Mouse (Mus musculus): ENCODE results near the gene Cops4. TPM values are rescaled to one million over a fixed set of nuclear protein-coding genes. Genes with fewer than 3 reads are reported as not detected.
A peak's percentile ranks its signal among the peaks of the same experiment; 100 is the strongest.

Cops4 gene
- total RNA-seq (2021) = 10 to 100 TPM; 70.5 to 71.4 TPM
- long read RNA-seq, experiment 1, transcript Cops4-201 (10 exons, 1,755 nt) = major isoform, 59 of 74 reads
- long read RNA-seq, experiment 1, partial matches to known transcripts = 2 of 74 reads
- long read RNA-seq, experiment 1, other reads (novel, unspliced or antisense) = 13 of 74 reads
- long read RNA-seq, experiment 2, transcript Cops4-201 (10 exons, 1,755 nt) = major isoform, 189 of 205 reads
- long read RNA-seq, experiment 2, partial matches to known transcripts = 2 of 205 reads
- long read RNA-seq, experiment 2, other reads (novel, unspliced or antisense) = 14 of 205 reads

DNA sequence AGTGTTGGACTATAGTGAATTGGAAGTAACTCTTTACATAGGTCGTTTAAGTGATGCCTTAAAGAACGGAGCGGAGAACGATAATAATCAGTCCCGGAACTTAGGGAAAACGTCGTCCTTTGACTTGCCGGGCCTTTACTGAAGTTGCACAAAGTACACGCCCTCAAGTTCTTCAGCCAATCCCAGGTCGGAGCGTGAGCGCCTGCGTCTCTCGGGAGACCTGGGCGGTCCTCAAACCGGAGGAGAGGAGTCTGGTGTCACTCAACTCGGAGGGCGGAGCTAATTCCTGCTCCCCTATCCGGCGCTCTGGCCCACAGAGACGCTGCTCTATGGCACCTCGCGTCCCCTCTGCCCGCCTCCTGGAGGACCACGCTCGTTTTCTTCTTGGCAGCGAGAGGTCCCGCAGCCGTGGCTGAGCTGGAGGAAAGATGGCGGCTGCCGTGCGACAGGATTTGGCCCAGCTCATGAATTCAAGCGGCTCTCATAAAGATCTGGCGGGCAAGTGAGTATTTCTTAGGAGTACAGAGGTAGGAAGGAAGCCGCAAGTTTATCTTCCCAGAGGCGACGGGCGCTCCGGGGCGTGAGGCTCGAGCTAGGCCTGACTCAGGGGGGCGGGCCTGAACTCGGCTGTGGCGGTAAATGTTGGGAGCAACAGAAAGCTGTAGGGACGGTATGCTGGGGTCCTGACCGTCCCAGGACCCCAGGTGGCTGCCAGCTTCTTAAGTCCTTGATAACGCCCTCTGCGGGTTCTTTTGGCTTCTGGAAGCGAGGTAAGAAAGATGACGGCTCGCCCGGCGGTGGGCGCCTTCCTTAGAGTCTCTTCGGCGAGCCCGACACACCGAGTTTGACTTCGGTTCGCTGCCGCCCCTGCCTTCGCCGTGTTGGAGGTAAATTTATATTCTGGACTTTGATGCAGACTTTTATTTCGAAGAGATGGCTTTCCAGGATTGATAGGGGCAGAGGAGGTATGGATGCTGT lies at the start of gene Cops4:
Gene Cops4 (plus strand): TSS at position 261 of the 978 bp plus-strand sequence.
- peak; percentile 86 to 91 for DNase-seq (ENCODE audit: low spot score in 2 of 2)

DNA sequence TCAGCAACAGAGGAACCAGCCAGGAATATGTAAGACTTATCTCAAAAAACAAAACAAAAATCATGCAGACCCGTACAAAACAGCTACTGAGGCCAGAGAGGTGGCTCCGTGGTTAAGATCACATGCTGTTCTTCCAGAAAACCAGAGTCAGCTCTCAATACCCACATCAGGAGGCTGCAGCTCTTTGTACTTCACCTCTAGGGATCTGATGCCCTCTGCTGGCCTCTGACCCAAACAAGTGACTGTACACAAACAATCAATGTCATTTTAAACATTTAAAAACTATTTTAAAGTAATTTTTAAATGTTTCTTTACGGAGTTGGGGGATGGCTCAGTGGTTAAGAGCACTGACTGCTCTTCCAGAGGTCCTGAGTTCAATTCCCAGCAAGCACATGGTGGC lies 41.8 kb upstream of the Cops4 start:
- DNase-seq (ENCODE audit: low spot score in 2 of 2) = no peak

DNA sequence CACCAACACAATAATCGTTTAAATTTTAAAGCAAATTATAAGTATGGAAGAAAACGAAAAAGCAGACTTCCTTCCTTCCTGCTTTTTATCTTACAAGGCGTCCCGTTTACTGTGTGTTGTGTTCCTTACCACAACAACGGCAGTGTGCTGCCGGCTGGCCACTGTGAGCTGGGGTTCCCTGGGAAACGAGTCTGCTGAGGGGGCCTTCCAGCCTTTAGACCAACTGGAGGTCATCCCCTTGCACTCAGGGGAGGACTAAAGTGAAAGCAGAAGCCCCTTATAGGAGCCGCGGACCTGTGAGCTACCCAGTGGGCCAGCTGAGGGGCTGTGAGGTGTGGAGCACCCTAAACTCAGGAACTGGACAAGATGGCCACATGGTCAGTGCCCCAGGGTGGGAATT lies 40.5 kb upstream of the Cops4 start:
- no peak for DNase-seq (ENCODE audit: low spot score in 2 of 2)

DNA sequence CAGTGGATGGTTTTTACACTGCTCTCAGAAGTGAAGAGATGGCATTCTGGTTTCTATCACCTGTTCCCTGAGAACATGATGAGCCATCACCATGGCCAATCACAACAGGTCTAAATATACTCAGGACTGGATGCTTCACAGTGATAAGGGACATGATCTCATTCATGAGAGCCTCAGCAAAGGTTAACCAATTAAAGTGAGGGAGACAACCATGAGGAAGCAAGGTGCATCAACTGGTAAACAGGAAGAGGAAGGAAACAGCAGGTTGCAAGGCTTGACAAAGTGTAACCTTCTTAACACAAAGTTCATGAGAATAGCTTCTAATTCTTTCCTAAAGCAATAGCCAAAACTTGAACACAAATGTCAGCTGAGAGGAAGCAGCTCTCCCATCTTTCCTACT lies 34.5 kb upstream of the Cops4 start:
- DNase-seq (ENCODE audit: low spot score in 2 of 2) = no peak

DNA sequence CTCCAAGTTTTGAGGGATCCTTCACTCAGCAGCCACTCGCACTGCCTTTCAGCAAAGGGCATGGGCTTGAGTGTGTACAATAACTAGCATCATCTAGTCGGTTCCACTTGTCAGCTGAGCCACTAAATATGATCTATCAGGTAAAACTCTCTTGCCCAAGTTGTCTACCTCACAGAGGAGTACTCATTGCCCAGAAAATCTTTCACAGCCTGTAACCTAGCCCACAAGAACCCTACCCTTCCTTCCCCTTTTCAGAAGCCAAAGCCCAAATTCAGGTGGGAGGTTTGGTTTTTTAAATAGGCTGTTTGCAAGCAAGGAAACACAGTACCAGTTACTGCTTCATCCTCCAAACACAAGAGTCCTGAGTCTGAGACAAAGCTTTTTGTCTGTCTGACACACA lies 31.0 kb upstream of the Cops4 start:
- no peak for DNase-seq (ENCODE audit: low spot score in 2 of 2)

DNA sequence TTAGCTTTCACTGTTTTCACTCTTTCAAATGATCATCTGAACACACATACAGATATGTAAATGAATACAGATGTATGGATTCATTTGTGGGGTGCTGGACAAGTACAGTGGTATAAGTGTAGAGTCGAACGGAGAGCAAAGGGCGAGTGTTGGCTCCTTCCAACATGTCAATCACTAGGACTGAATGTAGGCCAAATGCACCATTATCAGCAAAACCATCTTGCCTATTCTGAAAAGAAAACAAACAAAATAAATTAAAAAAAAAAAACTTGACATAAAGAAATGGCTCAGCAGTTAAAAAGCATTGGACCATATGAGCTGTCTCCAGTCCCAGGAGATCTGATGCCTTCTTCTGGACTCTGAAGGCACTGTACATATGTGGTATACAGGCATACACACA lies 29.9 kb upstream of the Cops4 start:
- DNase-seq (ENCODE audit: low spot score in 2 of 2) = no peak

DNA sequence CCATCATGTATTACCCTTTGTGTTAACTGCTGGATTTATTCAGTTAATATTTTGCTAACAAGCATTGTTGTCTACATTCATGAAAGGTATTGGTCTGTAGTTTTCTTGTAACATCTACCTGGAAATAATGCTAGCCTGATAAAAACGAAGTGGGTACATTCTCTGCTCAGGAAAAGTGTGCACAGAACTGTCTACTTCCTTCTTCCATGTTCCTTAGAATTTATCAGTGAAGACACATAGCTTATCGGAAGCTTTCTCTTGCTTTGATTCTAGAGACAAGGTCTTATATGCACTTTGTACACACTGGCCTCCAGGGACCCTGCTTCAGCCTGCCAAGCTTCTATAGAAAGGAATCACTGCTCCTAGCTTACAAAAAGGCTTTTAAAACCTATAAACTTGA lies 28.8 kb upstream of the Cops4 start:
- no peak for DNase-seq (ENCODE audit: low spot score in 2 of 2)

DNA sequence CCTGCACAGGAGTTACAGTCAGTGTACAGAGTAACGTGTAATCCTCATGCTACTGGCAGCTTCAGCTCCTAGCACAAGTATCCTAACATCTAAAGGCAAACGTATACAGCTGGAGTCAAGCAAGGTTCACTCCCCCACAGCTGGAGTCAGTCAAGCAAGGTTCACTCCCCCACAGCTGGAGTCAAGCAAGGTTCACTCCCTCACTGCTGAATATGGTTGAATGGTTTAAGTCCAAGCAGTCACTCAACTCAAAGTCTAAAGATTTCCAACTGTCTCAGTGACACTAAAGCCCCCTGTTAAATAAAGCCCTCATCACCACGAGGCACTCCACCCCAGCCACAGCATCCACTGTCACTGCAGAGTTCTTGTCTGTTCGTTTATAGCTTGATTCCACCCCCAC lies 26.4 kb upstream of the Cops4 start:
- DNase-seq (ENCODE audit: low spot score in 2 of 2) = no peak

DNA sequence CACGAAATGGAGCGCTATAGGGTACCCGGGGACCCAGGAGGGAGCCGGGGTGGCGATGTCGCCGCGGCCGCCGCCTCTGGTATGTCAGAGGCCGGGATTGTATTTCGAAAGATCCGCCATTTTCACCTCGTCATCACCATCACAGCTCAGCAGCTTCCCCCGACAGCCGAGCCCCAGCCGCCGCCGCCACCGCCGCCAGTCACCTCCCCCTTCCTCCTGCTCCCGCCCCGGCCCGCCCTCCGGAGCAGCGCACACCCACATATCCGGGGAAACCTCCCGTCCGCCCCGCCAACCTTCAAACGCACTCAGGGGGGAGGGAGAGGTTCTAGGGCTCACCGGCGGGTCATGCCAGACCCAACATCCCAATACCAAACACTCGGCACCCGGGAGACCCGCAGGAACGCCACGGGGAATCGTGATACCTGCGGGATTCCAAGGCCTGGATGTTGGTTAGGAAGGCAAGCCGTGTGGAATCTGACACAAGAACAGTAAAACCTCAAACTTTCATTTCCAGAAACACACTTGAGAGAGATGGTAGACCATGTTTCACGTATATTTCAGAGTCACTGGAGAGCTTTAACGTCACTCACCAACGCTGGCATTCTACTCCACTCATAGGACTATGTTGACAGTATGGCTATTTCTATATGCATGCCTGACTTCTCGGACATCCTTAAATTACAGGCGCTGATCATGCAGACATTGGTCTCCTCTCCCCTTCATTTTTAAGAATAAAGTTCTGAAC lies 19.5 kb upstream of the Cops4 start:
- peak; percentile 76 to 81 for DNase-seq (ENCODE audit: low spot score in 2 of 2)

DNA sequence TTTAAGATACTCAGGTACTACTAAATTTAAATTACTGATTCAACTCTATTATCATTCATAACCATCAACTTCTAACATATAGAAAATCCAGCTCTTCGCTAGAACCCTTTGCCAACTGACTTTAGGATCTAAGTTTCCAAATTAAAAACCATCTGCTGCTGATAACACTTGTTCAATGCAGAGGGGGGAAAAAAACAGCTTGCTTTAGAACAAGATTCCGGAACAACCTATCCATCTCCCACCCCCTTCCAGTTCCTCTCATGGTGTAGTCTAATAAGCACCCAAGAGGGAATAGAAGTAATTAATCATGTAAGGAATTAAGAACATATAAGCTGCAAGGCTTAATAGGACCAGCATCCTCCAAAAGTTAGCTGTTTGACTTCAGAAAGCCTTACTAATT lies 18.9 kb upstream of the Cops4 start:
- DNase-seq (ENCODE audit: low spot score in 2 of 2) = no peak

DNA sequence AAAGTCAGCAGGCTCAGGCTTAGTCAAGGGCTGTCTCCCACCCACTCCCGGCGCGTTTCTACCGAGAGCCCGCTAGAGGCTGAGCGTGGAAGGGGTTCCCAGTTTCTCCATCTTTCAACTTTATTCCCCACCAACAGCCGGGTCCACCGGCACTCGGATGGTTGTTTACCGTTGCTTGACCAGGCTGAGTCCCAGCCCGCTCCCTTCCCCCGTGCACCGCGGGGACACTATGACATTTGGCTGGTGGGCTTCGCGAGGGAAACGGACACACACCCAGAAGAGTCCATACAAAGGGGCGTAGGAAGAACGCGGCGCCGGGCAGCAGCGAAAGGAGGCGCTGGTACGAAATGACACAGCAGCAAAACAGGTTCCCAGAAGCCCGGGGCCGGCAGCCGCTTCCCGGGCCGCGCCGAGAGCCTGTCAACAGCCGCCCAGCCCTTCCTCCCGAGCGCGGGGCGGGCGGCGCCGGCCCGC lies 18.2 kb upstream of the Cops4 start:
- peak; percentile 30 to 41 for DNase-seq (ENCODE audit: low spot score in 2 of 2)

DNA sequence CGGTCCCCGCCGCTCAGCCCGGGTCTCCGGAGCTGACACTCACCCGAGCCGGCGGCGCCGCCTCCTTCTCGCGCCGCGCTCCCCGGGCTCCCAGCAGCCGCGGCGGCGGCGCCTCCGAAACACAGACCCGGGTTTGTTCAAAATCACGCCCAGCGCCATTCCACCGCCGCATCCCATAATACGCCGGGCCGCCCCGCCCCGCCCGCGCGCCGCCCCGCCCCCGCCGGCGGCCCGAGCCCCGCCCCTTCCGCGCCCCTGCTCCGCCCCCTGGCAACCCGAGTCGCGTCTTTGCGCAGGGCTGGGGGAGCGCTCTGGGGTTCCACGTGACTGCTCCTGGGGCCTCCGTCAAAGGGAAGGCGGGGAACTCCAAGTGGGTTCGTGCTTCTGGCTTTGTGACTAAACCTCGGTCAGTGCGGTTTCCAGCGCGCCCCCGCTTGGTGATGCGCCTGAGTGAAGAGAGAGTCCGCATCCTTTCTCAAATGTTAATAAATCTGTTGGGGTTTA lies 17.6 kb upstream of the Cops4 start, which contains the start of gene Lin54:
Gene Lin54 (minus strand): TSS at position 182 of the 504 bp plus-strand sequence.
- DNase-seq (ENCODE audit: low spot score in 2 of 2) = peak; percentile 73 to 78

DNA sequence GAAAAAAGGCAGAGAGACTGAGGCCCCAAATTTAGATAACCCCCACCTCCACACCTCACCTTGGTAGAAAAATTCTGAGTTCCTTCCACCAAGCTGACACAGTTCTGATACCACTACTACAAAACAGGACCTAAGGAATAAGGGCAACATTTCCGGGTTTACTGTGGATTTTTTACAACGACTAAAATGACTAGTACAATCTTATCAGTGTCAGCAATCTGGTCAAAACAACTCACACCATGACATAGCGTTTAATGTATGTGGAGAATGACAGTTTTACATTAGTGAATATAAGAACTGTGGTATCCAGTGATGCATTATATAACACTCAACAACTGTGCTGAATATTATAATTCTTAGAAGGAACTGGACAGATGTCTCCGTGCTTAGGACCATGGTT lies 16.8 kb upstream of the Cops4 start:
- no peak for DNase-seq (ENCODE audit: low spot score in 2 of 2)

DNA sequence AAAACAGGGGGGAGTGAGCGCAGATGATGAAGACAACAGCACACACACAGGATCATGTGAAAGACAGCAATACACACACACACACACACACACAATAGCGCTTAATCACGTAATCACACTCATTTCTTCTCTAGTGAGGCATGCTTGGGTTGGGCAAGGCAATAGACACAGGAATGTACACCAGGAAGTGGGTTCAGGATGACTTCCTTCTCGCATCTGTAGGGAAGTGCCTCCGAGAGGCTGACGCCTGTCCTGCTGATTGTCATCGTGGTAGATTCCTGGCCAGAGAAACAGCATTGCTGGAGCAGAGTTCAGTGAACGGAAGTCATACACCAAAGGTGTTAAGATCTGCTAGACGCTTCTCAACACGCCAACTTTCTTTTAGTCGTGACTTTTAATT lies 8.9 kb upstream of the Cops4 start:
- no peak for DNase-seq (ENCODE audit: low spot score in 2 of 2)

DNA sequence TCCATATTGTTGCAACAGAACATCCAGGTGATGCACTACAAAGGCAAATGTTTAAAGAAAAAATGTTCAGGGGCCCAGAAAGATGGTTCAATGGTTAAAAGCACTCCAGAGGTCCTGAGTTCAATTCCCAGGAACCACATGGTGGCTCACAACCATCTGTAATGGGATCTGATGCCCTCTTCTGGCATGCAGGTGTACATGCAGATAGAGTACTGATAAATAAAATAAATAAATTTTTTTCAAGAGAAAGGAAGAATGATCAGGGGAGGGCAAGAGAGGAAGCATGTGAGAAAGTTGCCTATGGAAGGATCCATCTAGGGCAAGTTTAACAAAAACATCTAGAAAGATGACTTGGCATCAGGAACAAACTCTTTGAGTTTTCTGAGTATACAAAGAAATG lies 5.5 kb upstream of the Cops4 start:
- DNase-seq (ENCODE audit: low spot score in 2 of 2) = no peak

DNA sequence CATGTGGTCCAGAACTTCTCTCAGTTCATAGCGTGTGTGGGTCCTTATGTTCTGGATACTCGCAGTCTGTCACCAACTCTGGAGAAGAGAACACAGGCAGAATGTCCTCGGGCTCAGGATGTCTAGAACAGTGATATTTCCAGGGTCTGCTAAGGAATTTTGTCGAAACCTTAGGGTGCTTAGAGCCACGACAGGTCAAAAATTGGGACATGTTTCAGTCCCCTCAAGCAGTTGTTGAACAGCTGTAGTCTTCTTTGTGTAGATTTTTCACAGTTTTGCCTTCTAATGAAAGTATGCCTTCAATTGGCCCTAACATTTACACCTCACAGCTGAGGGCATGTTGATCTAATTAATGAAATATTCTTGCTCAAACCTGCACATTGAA lies 910 bp downstream of the Cops4 start:
- no peak for DNase-seq (ENCODE audit: low spot score in 2 of 2)

DNA sequence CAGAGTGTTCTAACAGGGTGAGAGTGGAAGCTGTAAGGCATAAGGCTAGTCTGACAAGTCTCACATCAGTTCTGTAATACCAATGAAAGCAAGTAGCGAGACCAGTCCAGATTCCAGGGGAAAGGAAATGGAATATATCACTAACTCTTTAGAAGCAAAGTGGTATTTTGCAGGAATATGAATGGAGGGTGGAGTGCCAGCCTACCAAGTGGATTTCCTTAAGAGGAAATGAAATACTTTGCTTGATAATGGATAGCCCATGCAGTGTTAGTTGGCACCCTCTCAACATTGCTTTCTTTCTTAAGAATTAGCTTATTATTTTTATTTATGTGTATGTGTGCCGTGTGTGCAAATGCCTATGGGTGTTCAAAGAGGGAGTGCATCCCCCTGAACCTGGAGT lies 2.1 kb downstream of the Cops4 start:
- DNase-seq (ENCODE audit: low spot score in 2 of 2) = no peak

DNA sequence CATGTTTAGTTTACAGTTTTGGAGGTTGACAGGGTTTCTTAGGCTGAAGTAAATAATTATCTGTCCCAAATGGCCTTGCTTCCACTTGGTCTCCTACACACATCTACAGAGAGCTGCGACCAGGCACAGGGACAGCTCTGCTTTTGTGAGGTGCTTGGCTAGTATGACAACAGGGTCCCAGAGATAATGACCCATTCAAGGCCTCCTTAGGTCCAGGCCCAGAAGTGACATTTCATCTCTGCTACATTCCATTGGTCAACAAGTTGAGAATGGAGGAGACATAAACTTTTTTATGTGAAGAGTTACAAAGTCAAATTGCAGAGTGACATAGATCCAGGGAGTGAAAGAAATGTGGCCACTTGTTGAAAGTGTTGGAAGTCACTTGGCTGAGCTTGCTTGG lies 5.2 kb downstream of the Cops4 start:
- DNase-seq (ENCODE audit: low spot score in 2 of 2) = no peak

DNA sequence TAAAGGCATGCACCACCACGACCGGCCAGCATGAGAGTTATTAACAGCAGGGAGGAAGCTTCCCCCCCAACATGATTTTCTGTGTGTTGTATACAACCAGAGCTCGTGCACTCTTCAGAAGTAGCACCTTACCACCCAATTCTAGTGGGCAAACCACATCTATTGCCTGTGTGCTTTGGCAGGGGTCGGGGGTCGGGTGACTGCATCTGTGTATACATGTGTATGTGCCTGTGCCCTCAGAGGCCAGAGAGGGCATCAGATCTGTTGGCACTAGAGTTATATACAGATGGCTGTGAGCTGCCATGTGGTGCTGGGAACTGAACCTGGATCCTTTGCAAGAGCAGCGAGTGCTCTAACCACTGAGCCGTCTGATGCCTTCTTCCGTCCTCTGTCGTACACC lies 6.8 kb downstream of the Cops4 start:
- DNase-seq (ENCODE audit: low spot score in 2 of 2) = no peak

DNA sequence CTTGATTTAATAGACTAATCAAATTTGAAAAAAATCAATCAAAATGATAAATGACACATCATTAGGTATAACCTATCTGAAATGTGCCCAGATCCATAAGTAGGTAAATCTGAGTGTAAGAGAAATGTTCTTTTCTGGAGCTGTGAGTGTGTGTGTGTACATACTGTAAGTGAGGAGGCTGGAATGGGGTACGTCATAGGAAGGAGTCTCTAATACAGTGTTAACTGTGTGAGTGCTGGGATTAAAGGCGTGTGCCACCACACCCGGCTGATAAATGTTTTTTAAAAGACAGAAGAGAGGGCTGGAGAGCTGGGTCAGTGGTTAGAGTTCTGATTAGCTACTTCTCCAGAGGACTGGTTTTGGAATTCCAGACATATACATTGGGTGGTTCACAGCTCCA lies 7.5 kb downstream of the Cops4 start:
- no peak for DNase-seq (ENCODE audit: low spot score in 2 of 2)

DNA sequence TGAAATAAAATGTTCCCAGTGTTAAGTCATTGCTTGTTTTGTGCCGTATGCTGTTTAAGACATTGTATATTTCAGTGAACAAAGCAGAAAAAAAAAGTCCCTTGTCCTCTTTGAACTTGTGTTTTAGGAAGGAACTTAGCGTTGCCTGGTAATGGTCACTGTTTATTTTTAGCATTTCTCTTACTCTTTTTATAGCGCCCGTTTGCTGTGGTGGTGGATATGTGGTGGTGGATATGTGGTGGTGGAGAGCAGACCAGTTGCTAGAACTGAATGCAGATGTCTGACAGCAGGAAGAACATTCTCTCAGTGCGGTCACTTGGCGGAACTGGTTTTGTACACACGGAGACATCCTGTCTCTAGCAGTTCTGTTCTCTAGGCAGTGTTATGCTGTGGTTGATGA lies 8.1 kb downstream of the Cops4 start:
- DNase-seq (ENCODE audit: low spot score in 2 of 2) = no peak

Data from adrenal gland, adult 18-20 months (tissue).